Mouse (Mus musculus) Patski (cell line): Measurements from ENCODE around the gene Ggnbp2. TPM values are rescaled to one million over a fixed set of nuclear protein-coding genes. Genes with fewer than 3 reads are reported as not detected.

Experiments
- ATAC-seq: fragments of 100-300 bp; one replicate; pipeline ENCODE4 v1.8.0; 2021
- CTCF ChIA-PET: fragments of 350-600 bp; sonication (Branson Sonifier 250); formaldehyde crosslinking; loops from one replicate; lab custom pipeline; 2022; ENCODE audit warnings: inconsistent platforms; lab: Charles Lee
- POLR2A ChIA-PET: fragments of 350-600 bp; sonication (Branson Sonifier 250); formaldehyde crosslinking; loops from one replicate; lab custom pipeline; 2022; ENCODE audit warnings: antibody characterized with exemption, inconsistent platforms; lab: Charles Lee
- DNase-seq: peaks from one replicate; pipeline ENCODE4 v3.0.0-alpha.2; 2011; ENCODE audit warnings: low read depth, low spot score
- H3K27me3 ChIP-seq: fragments of 371-371 bp; one replicate; pipeline ENCODE4 v1.5.1; 2021
- CTCF ChIP-seq: fragments of 100-300 bp; IDR thresholded peaks from one replicate; pipeline ENCODE4 v1.5.1; 2021
- in situ Hi-C: fragments of 300-500 bp; cut with MboI; formaldehyde crosslinking; loops from 3 replicates; pipeline ENCODE4 v1.11.1; 2018; ENCODE audit warnings: low pct_unique_long_range_greater_than_20kb, mixed read lengths
- polyA plus RNA-seq: library from polyadenylated mRNA; unstranded; gene quantifications from one replicate; pipeline ENCODE4 v1.2.3, GENCODE M21; 2021

Ggnbp2 gene
- polyA plus RNA-seq, 1 experiment from 2014 or later: 100 TPM

DNA sequence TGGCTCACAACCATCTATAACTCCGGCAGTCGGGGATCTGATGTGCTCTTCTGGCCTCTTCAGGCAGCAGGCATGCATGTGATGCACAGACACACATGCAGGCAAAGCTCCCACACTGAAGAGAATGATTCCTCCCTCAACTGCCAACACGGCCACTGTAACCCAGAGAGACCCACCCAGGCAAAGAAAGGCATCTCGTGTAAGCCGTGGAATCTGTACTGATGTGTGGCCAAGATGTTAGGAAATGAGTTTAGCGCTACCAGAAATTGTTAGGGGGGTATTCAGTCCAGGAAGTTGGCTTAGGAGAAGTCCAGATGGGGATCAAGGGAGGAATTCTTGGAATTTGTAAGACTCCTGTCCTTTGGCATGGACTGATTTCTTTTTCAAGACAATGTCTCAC is 80.2 kb downstream of the Ggnbp2 start:
- no peak for TF ChIP-seq CTCF
- in situ Hi-C loops: loop anchor here (5.0 kb wide), 1 partner anchor 63 kb away; no protein-coding TSS in a partner anchor
- peak; percentile 79 for ATAC-seq
- ChIA-PET CTCF (interaction anchor here (0.6 kb wide), 1 partner anchor 360 kb away, joined by 3 read pairs; no protein-coding TSS in a partner anchor), POLR2A (interaction anchor here (0.6 kb wide), 1 partner anchor 601 kb away, joined by 3 read pairs; no protein-coding TSS in a partner anchor)
- peak; percentile 55 for DNase-seq
- H3K27me3 ChIP-seq: no peaks in the 10 kb centered on the region

Other genes with a start within 250 kb of the Ggnbp2 start
- 16.7 TPM for gene Mrm1, start 51.3 kb downstream of the Ggnbp2 start, polyA plus RNA-seq
- gene Dhrs11, start 41.8 kb downstream of the Ggnbp2 start, polyA plus RNA-seq: 33.2 TPM
- 27.3 TPM for gene Myo19, start 9.3 kb upstream of the Ggnbp2 start, polyA plus RNA-seq
- gene Pigw, start 9.5 kb upstream of the Ggnbp2 start, polyA plus RNA-seq: 12.2 TPM
- gene Znhit3, start 45.5 kb upstream of the Ggnbp2 start, polyA plus RNA-seq: 18.7 TPM
- not detected for gene Car4, start 87.0 kb upstream of the Ggnbp2 start, polyA plus RNA-seq